Mouse (Mus musculus) spleen, adult 2 months (tissue): ENCODE data around the gene Sh2d4b. TPM values are rescaled to one million over a fixed set of nuclear protein-coding genes. Genes with fewer than 3 reads are reported as not detected.

Experiments used
- DNase-seq, 2 experiments: peaks; one replicate each; pipeline versions ENCODE4 v3.0.0 to v3.0.0-alpha.2; 2012 to 2021; ENCODE audit warnings: low spot score in 2 of 2, low read depth in 1 of 2
- H3K27ac ChIP-seq: fragments of 200-500 bp; 2 replicates; pipeline ENCODE4 v1.5.1; 2012; ENCODE audit warnings: low read length, inconsistent platforms; ENCODE audit not compliant: insufficient read depth
- H3K27me3 ChIP-seq: fragments of 200-500 bp; 2 replicates; pipeline ENCODE4 v1.6.1; 2012; ENCODE audit warnings: mild to moderate bottlenecking, moderate library complexity, low read length, inconsistent platforms; ENCODE audit not compliant: control insufficient read depth, insufficient read depth
- H3K36me3 ChIP-seq: fragments of 200-500 bp; 2 replicates; pipeline ENCODE4 v1.6.1; 2012; ENCODE audit warnings: mild to moderate bottlenecking, low read length, inconsistent platforms; ENCODE audit not compliant: control insufficient read depth, insufficient read depth
- H3K4me1 ChIP-seq: fragments of 200-500 bp; 2 replicates; pipeline ENCODE4 v1.6.1; 2011; ENCODE audit warnings: inconsistent platforms; ENCODE audit not compliant: control insufficient read depth, insufficient read depth, insufficient read length
- H3K4me3 ChIP-seq: fragments of 200-500 bp; 2 replicates; pipeline ENCODE4 v1.5.1; 2011; ENCODE audit warnings: mild to moderate bottlenecking, inconsistent platforms; ENCODE audit not compliant: insufficient read depth, insufficient read length; ENCODE audit errors: extremely low read depth
- CTCF ChIP-seq: fragments of 200-500 bp; IDR thresholded peaks from 2 replicates; pipeline ENCODE4 v1.5.1; 2011; ENCODE audit warnings: mild to moderate bottlenecking, inconsistent platforms; ENCODE audit not compliant: insufficient read depth, insufficient read length, insufficient replicate concordance; ENCODE audit errors: extremely low read depth
- POLR2A ChIP-seq: fragments of 200-500 bp; IDR thresholded peaks from 2 replicates; pipeline ENCODE4 v1.6.1; 2011; ENCODE audit warnings: low read depth, low read length, inconsistent platforms
- whole genome bisulfite sequencing: fragments of 180-500 bp; shearing (Covaris S2); methylation state at CpG from one replicate; pipeline ENCODE4 v1.1.7; 2018; 5-methylcytosine and 5-hydroxymethylcytosine counted together
- polyA plus RNA-seq: library from polyadenylated mRNA; depleted of rRNA; stranded (reverse); fragments of >200 nt; gene quantifications from 2 replicates; pipeline ENCODE4 v1.2.3, GENCODE M21; 2012

Sh2d4b gene
- polyA plus RNA-seq, 1 experiment: 0.48 TPM

- H3K27me3 ChIP-seq: no peaks in the 10 kb centered on the region
- H3K4me3 ChIP-seq: no peak overlapping the region
- no peak overlapping the region for H3K27ac ChIP-seq
- no peak for DNase-seq
- WGBS: 70% methylated on average over 8 of the region's 8 CpGs
- no peak for TF ChIP-seq CTCF
- TF ChIP-seq POLR2A: no peak
- H3K36me3 ChIP-seq: no peaks in the 10 kb centered on the region
- H3K4me1 ChIP-seq: no peaks in the 10 kb centered on the region
Observed at GRCm38 (mm10) chr14:40895681-40896080, 2.6 kb upstream of the Sh2d4b start.

- TF ChIP-seq POLR2A: no peak
- TF ChIP-seq CTCF: peak; percentile 66; the same call in 1 of the 2 replicates
- Histone ChIP-seq H3K4me3 (no peak overlapping the region), H3K27me3 (no peaks in the 10 kb centered on the region), H3K36me3 (no peaks in the 10 kb centered on the region), H3K4me1 (no peaks in the 10 kb centered on the region), H3K27ac (no peak overlapping the region)
- 18% methylated on average over 23 of the region's 23 CpGs for WGBS
- peak; percentile 7 to 49 for DNase-seq
Observed at GRCm38 (mm10) chr14:40894576-40895247, 1.6 kb upstream of the Sh2d4b start.

- TF ChIP-seq CTCF: no peak
- no peak for TF ChIP-seq POLR2A
- no peaks in the 10 kb centered on the region for H3K36me3 ChIP-seq
- no peak overlapping the region for H3K4me3 ChIP-seq
- 76% methylated on average over 8 of the region's 8 CpGs for WGBS
- H3K27ac ChIP-seq: no peak overlapping the region
- no peaks in the 10 kb centered on the region for H3K4me1 ChIP-seq
- DNase-seq: no peak
- H3K27me3 ChIP-seq: no peaks in the 10 kb centered on the region
Observed at GRCm38 (mm10) chr14:40893884-40894283, 818 bp upstream of the Sh2d4b start.

- Histone ChIP-seq H3K4me1 (no peaks in the 10 kb centered on the region), H3K27me3 (no peaks in the 10 kb centered on the region), H3K36me3 (no peaks in the 10 kb centered on the region), H3K27ac (no peak overlapping the region), H3K4me3 (no peak overlapping the region)
- WGBS: 93% methylated on average over 7 of the region's 7 CpGs
- no peak for TF ChIP-seq CTCF
- no peak for TF ChIP-seq POLR2A
- DNase-seq: no peak
Observed at GRCm38 (mm10) chr14:40892326-40892825, 690 bp downstream of the Sh2d4b start.

- H3K4me1 ChIP-seq: no peaks in the 10 kb centered on the region
- TF ChIP-seq POLR2A: no peak
- no peak for TF ChIP-seq CTCF
- no peak for DNase-seq
- H3K27ac ChIP-seq: no peak overlapping the region
- no peaks in the 10 kb centered on the region for H3K36me3 ChIP-seq
- WGBS: 91% methylated on average over 4 of the region's 4 CpGs
- no peak overlapping the region for H3K4me3 ChIP-seq
- no peaks in the 10 kb centered on the region for H3K27me3 ChIP-seq
Observed at GRCm38 (mm10) chr14:40891506-40891905, 1.6 kb downstream of the Sh2d4b start.

GRCm38 (mm10) chr14:40889704-40890103, 3.4 kb downstream of the Sh2d4b start:
- H3K27me3 ChIP-seq: no peaks in the 10 kb centered on the region
- no peaks in the 10 kb centered on the region for H3K36me3 ChIP-seq
- no peaks in the 10 kb centered on the region for H3K4me1 ChIP-seq
- DNase-seq: no peak
- H3K4me3 ChIP-seq: no peak overlapping the region
- H3K27ac ChIP-seq: no peak overlapping the region
- TF ChIP-seq POLR2A (no peak), CTCF (no peak)
- 79% methylated on average over 4 of the region's 4 CpGs for WGBS

- TF ChIP-seq CTCF (no peak), POLR2A (no peak)
- no peak overlapping the region for H3K4me3 ChIP-seq
- no peaks in the 10 kb centered on the region for H3K4me1 ChIP-seq
- H3K27ac ChIP-seq: no peak overlapping the region
- no peaks in the 10 kb centered on the region for H3K27me3 ChIP-seq
- 89% methylated on average over 2 of the region's 2 CpGs for WGBS
- no peaks in the 10 kb centered on the region for H3K36me3 ChIP-seq
- no peak for DNase-seq
Observed at GRCm38 (mm10) chr14:40889181-40889580, 3.9 kb downstream of the Sh2d4b start.
